Mouse (Mus musculus) olfactory bulb, adult 2 months (tissue): ENCODE measurements at regions not wholly inside any gene's neighbourhood (a gene's known extent, or its start where the extent isn't known, plus 50 kb on each side); places are given as distances from the start of the nearest gene placed in this dataset.

ENCODE experiments used
- CTCF ChIP-seq: fragments of 200-500 bp; IDR thresholded peaks from 2 replicates; pipeline ENCODE4 v1.5.1; 2012; ENCODE audit warnings: low read depth, mild to moderate bottlenecking, low read length, moderate library complexity; ENCODE audit not compliant: insufficient read depth
- POLR2A ChIP-seq: fragments of 200-500 bp; IDR thresholded peaks from 2 replicates; pipeline ENCODE4 v1.6.1; 2012; ENCODE audit warnings: mild to moderate bottlenecking, low read depth, low read length, moderate library complexity; ENCODE audit not compliant: insufficient read depth

- TF ChIP-seq CTCF (no peak), POLR2A (no peak)
Measured at GRCm38 (mm10) chr8:118144546-118144945, 139.0 kb upstream of the Cdh13 start.
